Mouse (Mus musculus): Measurements from ENCODE around the gene Srpk1. TPM values are rescaled to one million over a fixed set of nuclear protein-coding genes. Genes with fewer than 3 reads are reported as not detected.

Gene Srpk1
- total RNA-seq (2021) = 10 to 100 TPM; 26.7 to 30.4 TPM
- long read RNA-seq, experiment 1, full-length matches to known transcripts = 18 of 26 reads
- long read RNA-seq, experiment 1, partial matches to known transcripts = 4 of 26 reads
- long read RNA-seq, experiment 1, other reads (novel, unspliced or antisense) = 4 of 26 reads
- long read RNA-seq, experiment 2, full-length matches to known transcripts = 25 of 37 reads
- long read RNA-seq, experiment 2, partial matches to known transcripts = 6 of 37 reads
- long read RNA-seq, experiment 2, other reads (novel, unspliced or antisense) = 6 of 37 reads

DNA sequence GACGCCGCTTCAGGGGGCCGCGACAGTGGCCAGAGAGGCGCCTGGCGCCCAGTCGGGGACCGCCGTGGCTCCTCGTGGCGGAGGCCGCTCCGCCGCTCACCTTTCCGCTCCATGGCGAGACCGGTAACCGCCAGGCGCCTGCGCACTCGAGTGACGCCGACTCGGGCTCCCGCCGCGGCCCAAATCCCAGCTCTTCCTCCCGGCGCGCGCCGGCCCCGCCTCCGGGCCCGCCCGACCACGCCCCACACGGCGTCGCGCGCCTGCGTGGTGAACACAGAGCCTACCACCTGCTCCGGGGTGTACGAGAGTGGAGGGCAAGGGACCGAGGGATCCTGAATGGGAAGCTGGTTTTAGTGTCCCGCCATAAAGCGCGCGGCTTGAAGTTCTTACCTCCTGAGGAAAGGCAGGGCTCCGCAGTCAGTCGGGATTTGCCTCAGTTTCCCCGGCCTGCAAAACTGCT is at the start of gene Srpk1:
Srpk1 (minus strand) TSS at position 410 of the 460 bp plus-strand sequence.
- peak; percentile 88 for DNase-seq (ENCODE audit: low spot score)

DNA sequence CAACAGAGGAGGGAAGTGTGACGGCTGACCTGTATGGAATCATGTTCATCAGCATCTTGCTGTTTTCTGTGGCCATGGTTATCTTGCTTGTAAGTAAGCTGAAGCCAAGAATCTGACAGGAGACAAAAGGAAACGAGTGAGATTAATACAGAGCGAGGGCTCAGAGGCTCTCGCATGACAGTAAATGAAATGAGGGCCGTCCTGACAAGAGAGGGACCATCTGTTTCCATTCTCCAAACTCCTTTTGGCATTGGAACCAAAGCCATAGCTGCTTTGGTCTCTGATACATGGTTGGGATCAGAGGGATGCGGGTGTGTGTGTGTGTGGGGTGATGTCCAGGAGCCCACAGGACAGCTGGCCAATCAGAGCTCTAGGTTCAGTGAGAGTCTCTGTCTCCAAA is 37.1 kb upstream of the Srpk1 start:
- DNase-seq (ENCODE audit: low spot score) = no peak

GRCm38 (mm10) chr17:28657936-28658335 is 35.4 kb upstream of the Srpk1 start:
- DNase-seq (ENCODE audit: low spot score) = no peak

GRCm38 (mm10) chr17:28650268-28650667 is 27.8 kb upstream of the Srpk1 start:
- no peak for DNase-seq (ENCODE audit: low spot score)

- no peak for DNase-seq (ENCODE audit: low spot score)
Measured at GRCm38 (mm10) chr17:28648607-28649370, 26.3 kb upstream of the Srpk1 start.

DNA sequence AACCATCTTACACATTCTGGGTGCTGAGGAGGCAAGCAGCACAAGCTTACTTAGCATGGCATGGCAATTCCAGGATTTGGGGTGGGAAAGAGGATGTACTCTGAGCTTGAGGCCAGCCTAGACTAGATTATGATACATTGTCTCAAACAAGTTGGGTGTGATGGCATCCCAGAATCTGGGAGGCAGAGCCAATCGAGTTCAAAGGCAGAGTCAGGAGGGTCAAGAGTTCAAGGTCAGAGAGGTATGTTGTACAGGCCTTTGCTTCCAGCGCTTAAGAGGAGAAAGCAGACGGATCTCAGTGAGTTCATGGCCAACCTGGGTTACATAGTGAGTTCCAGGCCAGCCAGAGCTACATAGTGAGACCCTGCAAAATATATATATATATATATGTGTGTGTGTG is 23.7 kb upstream of the Srpk1 start:
- DNase-seq (ENCODE audit: low spot score) = no peak

DNA sequence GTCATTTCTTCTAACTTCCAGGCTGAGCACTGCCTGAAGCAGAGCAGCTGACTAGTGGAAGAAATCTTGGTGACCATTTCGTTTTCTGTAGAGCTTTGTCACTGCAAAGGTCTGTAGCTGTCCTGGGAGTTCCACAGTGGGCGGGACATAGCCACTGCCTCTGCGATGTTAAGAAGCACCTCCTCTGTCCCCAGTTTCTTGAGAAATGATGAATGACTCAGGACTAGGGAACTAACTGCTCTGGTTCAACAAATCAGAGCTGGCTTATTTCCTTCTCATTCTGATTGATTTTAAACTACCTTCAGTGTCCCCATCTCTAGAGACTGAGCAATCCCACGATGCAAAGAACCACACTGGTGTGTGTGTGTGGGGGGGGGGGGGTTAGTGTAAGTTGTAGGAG is 21.6 kb upstream of the Srpk1 start:
- no peak for DNase-seq (ENCODE audit: low spot score)

- DNase-seq (ENCODE audit: low spot score) = no peak
Measured at GRCm38 (mm10) chr17:28643697-28644096, 21.2 kb upstream of the Srpk1 start.

GRCm38 (mm10) chr17:28640113-28640512 is 17.6 kb upstream of the Srpk1 start:
- no peak for DNase-seq (ENCODE audit: low spot score)

DNA sequence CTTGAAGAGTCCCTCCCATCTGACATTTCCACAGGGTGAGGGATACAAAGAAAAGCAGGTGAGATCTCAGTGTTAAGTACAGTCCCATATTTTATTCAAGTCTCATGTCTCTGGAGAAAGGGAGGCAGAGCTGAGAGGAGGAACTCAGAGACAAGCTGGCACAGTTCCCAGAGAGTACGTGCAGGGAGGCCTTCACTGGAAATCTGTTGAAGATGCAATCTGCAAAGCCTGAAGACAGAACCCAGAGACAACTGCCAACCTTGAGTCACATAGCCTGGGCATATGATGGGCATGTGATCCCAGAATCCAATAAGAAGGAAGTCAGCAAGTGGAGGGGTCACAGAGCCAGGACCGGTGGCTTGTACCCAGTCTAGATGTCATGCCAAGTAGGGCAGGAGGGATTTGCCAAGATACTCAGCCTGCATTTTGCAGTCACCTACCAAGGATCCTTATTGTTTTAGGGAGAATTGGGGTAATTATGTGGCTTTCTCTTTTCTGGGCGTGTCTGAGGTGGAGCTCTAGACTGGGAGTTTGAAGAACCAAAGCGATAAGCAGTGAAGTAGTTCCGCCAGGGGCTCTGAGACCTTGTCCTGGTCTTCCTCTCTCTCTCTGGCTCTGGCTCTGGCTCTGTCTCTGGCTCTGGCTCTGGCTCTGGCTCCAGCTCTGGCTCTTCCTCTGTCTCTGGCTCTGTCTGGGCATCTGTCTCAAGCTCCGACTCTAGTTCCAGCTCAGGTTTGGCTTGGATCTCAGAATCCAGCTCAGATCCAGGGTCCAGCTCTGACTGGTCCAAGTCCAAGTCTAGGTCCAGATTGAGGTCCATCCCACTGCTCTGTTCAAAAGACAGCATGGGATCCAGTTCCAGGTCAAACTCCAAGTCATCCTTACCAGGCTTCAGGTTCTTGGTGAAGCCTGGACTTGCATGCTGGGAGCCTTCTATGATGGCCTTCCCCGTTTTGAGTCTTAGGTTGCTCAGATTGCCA is 15.5 kb upstream of the Srpk1 start:
- DNase-seq (ENCODE audit: low spot score) = peak; percentile 7

- DNase-seq (ENCODE audit: low spot score) = no peak
Measured at GRCm38 (mm10) chr17:28635842-28636241, 13.3 kb upstream of the Srpk1 start.

GRCm38 (mm10) chr17:28629125-28629524 is 6.6 kb upstream of the Srpk1 start:
- no peak for DNase-seq (ENCODE audit: low spot score)

DNA sequence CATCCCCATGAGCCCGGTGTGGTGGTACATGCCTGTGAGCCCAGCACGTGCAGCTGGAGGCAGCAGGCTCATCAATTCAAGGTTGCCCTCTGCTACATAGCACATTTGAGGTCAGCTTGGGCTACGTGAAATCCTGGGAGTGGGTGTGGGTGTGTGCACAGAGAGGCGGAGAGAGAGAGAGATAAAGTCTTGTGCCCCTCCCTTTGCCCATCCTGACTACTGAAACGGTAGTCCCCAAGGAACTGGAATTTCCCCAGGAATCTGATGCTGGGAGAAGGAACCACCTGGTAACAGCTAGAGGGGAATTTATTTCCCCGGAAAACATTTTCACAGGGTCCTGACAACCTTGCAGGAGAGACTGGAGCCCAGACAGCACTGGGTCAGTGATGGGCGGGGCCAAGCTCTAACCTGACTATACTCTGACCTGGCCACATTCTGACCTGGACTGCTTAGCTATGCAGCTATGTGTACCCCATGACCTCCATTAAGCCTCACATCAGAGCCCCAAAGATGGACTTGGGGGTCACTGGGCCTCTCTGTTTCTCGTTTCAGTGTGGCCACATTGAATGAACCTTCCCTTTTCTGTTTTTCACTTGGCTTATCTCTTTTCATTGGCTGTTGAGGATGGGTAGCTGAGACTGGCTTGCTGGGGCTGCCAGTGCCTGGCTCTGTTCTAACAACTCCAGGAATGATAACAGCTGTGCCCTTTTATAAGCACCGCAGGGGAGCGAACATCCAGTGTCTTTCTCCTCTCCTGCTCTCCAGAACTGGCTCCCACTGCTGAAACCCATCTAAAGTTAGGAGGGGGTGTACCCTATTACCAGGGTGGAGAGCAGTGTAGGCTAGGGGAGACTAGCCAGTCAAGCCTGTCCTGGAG is 6.0 kb upstream of the Srpk1 start:
- DNase-seq (ENCODE audit: low spot score) = no peak

DNA sequence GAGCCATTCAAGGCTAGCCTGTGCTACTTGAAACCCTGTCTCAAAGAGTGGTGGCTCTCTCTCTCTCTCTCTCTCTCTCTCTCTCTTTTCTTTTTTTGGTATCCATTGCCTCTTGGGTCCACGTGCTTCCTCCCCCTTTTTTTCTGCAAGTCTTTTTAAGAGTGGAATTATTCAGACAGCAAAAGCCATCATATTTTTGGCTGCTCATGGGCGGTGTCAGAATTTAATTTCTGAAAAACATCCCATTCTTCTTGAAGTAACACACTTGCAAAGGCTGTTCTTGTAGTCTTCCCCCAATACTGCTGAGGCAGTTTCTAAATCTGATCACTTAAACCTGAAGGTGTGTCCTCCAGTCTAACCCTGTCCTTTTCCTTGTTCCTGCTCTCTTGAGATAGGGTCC is 4.4 kb upstream of the Srpk1 start:
- no peak for DNase-seq (ENCODE audit: low spot score)

- DNase-seq (ENCODE audit: low spot score) = no peak
Measured at GRCm38 (mm10) chr17:28625327-28625726, 2.8 kb upstream of the Srpk1 start.

DNA sequence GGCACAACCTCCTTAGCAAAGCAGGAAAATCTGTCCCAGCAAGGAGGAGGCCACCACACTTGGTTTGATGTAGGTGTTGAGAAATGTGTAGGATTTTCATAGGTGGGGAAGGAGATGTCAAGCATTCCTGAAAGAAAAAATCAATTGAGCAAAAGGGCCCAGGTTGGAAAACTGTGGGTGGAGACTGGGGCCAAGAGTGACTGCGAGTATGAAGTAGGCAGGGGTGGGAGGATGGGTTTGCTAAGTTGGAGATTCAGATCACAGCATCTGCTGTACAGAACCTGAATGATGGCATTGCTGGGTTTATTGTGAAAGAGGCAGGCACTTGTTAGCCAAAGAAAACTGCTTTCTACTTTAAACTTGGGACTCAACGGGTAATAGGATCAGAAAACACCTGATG is 2.3 kb upstream of the Srpk1 start:
- no peak for DNase-seq (ENCODE audit: low spot score)

DNA sequence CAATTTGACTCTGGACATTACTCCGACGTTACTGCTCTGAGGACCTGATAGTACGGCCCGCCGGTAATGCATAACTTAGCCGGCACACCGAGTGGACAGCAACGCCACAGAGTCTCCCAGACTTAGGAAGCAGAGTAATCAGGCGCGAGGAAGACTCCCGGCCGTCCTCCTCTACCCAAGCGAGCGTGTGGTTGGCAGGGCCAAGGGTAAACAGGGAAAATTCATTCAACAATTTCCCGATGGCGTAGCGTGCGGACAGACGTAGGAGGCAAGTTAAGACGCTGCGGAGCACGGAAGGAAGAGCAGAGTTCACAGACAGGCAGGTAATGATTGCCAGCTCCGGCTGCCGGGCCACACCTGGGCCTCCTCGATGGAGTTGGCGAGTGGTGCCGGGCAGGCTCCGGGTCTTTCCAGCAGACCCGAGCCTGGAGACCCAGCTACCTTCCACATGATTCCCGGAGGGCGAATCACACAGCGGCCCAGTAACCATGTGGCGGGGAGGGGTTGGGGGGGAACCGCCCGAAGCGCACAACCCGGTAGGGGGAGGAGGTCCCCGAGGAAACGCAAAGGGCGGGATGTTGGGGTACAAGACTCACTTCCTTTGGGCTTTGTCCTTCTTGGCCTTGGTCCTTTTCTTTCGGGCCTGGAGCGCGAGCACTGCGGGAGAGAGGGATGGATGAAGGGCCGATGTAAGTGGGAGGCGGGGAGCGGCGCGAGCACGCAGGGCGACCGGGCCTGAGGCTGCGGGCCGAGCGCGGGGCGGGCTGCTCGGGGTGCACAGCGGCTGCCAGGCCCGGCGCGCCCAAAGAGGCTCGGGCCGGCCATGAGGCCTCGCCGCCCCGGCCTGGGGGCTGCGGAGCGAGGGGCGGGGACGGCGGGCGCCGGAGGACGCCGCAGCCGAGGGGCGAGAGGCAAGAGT is 869 bp downstream of the Srpk1 start:
- DNase-seq (ENCODE audit: low spot score) = peak; percentile 33

DNA sequence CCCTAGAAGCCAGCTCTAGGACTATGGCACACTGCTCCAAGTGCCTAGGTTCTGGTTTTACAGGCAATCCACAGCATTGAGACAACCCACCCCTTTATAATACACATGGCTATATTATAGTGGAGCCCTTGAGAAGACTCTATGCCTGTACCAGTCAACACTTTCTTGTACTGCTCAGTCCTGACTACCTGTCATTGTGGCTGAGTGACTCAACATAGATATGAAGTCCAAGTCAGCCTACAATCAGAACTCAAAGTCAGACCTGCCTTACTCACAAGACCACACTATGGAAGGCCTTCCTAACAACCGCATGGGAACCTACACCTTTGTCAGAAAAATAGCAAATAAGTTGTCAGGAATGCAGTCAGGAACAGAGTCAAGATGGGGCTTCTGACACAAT is 3.7 kb downstream of the Srpk1 start:
- DNase-seq (ENCODE audit: low spot score) = no peak

GRCm38 (mm10) chr17:28618124-28618523 is 4.4 kb downstream of the Srpk1 start:
- no peak for DNase-seq (ENCODE audit: low spot score)

GRCm38 (mm10) chr17:28617636-28618035 is 4.9 kb downstream of the Srpk1 start:
- no peak for DNase-seq (ENCODE audit: low spot score)
